Mouse (Mus musculus) neural tube, embryonic 15.5 days (tissue): ENCODE results near the gene Aoc1. TPM values are rescaled to one million over a fixed set of nuclear protein-coding genes. Genes with fewer than 3 reads are reported as not detected.

Experiments
- ATAC-seq: fragments of 200-750 bp; cut with Nextera tagmentation; 2 replicates; pipeline ENCODE4 v1.8.0; 2017; ENCODE audit warnings: mild to moderate bottlenecking, moderate TSS enrichment, moderate library complexity; ENCODE audit not compliant: low FRiP score
- H3K27ac ChIP-seq: fragments of 300-500 bp; sonication (generic); replicated peaks from 2 replicates; pipeline ENCODE4 v1.5.1; 2015; ENCODE audit warnings: mild to moderate bottlenecking, inconsistent platforms
- H3K27me3 ChIP-seq: fragments of 300-500 bp; sonication (generic); replicated peaks from 2 replicates; pipeline ENCODE4 v1.6.1; 2015; ENCODE audit warnings: inconsistent platforms
- H3K36me3 ChIP-seq: fragments of 300-500 bp; sonication (generic); 2 replicates; pipeline ENCODE4 v1.6.1; 2015; ENCODE audit warnings: inconsistent platforms
- H3K4me1 ChIP-seq: fragments of 300-500 bp; sonication (generic); 2 replicates; pipeline ENCODE4 v1.6.1; 2015; ENCODE audit warnings: inconsistent platforms
- H3K4me2 ChIP-seq: fragments of 300-500 bp; sonication (generic); 2 replicates; pipeline ENCODE4 v1.6.1; 2015; ENCODE audit warnings: inconsistent platforms, mild to moderate bottlenecking, moderate library complexity
- H3K4me3 ChIP-seq: fragments of 300-500 bp; sonication (generic); replicated peaks from 2 replicates; pipeline ENCODE4 v1.5.1; 2015; ENCODE audit warnings: mild to moderate bottlenecking, inconsistent platforms
- H3K9ac ChIP-seq: fragments of 300-500 bp; sonication (generic); replicated peaks from 2 replicates; pipeline ENCODE4 v1.6.1; 2015; ENCODE audit warnings: mild to moderate bottlenecking, inconsistent platforms
- H3K9me3 ChIP-seq: fragments of 300-500 bp; sonication (generic); replicated peaks from 2 replicates; pipeline ENCODE4 v1.6.1; 2016; ENCODE audit warnings: inconsistent platforms
- WGBS: fragments of 180-500 bp; shearing (Covaris S2); methylation state at CpG from one replicate; pipeline ENCODE4 v1.1.7; 2015; ENCODE audit warnings: mixed read lengths; 5-methylcytosine and 5-hydroxymethylcytosine counted together
- polyA plus RNA-seq: library from polyadenylated mRNA; unstranded; fragments of >200 nt; fragmentation: Nextera tagmentation; extraction: Ambion mirVana; gene quantifications from 2 replicates; pipeline ENCODE4 v1.2.1, GENCODE M21; 2015

The Aoc1 gene
- polyA plus RNA-seq, 1 experiment from 2014 or later, result not detected

GRCm38 (mm10) chr6:48929595-48929994, 56.9 kb downstream of the Aoc1 start, which contains the start of gene 1600015I10Rik:
1600015I10Rik (plus strand) TSS chr6:48929895.
- Histone ChIP-seq H3K4me1 (no peaks in the 10 kb centered on the region), H3K9ac (no peak within 1 kb of the TSS), H3K27me3 (no peaks in the 10 kb centered on the region), H3K4me3 (no peak within 1 kb of the TSS), H3K4me2 (no peak within 1 kb of the TSS), H3K27ac (no peak within 1 kb of the TSS), H3K36me3 (no peaks in the 10 kb centered on the region), H3K9me3 (no peaks in the 10 kb centered on the region)
- no peak for ATAC-seq
- WGBS, result 94% methylated on average over 5 of the region's 5 CpGs

GRCm38 (mm10) chr6:48949596-48949995, 76.9 kb downstream of the Aoc1 start:
- WGBS, result 71% methylated on average over 2 of the region's 2 CpGs
- no peak overlapping the region for H3K4me2 ChIP-seq
- no peak for ATAC-seq

GRCm38 (mm10) chr6:48950676-48951075, 78.0 kb downstream of the Aoc1 start:
- H3K9me3 ChIP-seq, result no peaks in the 10 kb centered on the region
- ATAC-seq, result no peak
- H3K4me3 ChIP-seq, result no peak overlapping the region
- H3K4me2 ChIP-seq, result no peak overlapping the region
- H3K27ac ChIP-seq, result no peak overlapping the region
- H3K4me1 ChIP-seq, result no peaks in the 10 kb centered on the region
- 86% methylated on average over 5 of the region's 5 CpGs for WGBS
- H3K27me3 ChIP-seq, result no peaks in the 10 kb centered on the region
- no peak overlapping the region for H3K9ac ChIP-seq
- no peaks in the 10 kb centered on the region for H3K36me3 ChIP-seq

More at GRCm38 (mm10) chr6:48949596-48949995, 76.9 kb downstream of the Aoc1 start:
- H3K9me3 ChIP-seq, result no peaks in the 10 kb centered on the region
- H3K27ac ChIP-seq, result no peak overlapping the region
- no peaks in the 10 kb centered on the region for H3K4me1 ChIP-seq
- H3K9ac ChIP-seq, result no peak overlapping the region
- H3K4me3 ChIP-seq, result no peak overlapping the region
- H3K27me3 ChIP-seq, result no peaks in the 10 kb centered on the region
- no peaks in the 10 kb centered on the region for H3K36me3 ChIP-seq

GRCm38 (mm10) chr6:48951630-48952029, 78.9 kb downstream of the Aoc1 start:
- H3K4me3 ChIP-seq, result no peak overlapping the region
- no peak for ATAC-seq
- no peak overlapping the region for H3K9ac ChIP-seq

GRCm38 (mm10) chr6:48953220-48953619, 80.5 kb downstream of the Aoc1 start:
- no peak for ATAC-seq
- no peak overlapping the region for H3K4me3 ChIP-seq
- 91% methylated on average over 5 of the region's 5 CpGs for WGBS
- no peaks in the 10 kb centered on the region for H3K36me3 ChIP-seq
- H3K4me2 ChIP-seq, result no peak overlapping the region
- H3K27ac ChIP-seq, result no peak overlapping the region
- H3K27me3 ChIP-seq, result no peaks in the 10 kb centered on the region
- no peaks in the 10 kb centered on the region for H3K9me3 ChIP-seq
- H3K4me1 ChIP-seq, result no peaks in the 10 kb centered on the region
- no peak overlapping the region for H3K9ac ChIP-seq

More at GRCm38 (mm10) chr6:48951630-48952029, 78.9 kb downstream of the Aoc1 start:
- no peaks in the 10 kb centered on the region for H3K36me3 ChIP-seq
- no peak overlapping the region for H3K27ac ChIP-seq
- no peak overlapping the region for H3K4me2 ChIP-seq
- no peaks in the 10 kb centered on the region for H3K9me3 ChIP-seq
- no peaks in the 10 kb centered on the region for H3K4me1 ChIP-seq
- H3K27me3 ChIP-seq, result no peaks in the 10 kb centered on the region
- 93% methylated on average over 6 of the region's 6 CpGs for WGBS

- no peaks in the 10 kb centered on the region for H3K4me1 ChIP-seq
Observed at GRCm38 (mm10) chr6:48954211-48954610, 81.5 kb downstream of the Aoc1 start.

GRCm38 (mm10) chr6:48954946-48955345, 82.2 kb downstream of the Aoc1 start:
- Histone ChIP-seq H3K9ac (no peak overlapping the region), H3K36me3 (no peaks in the 10 kb centered on the region), H3K27ac (no peak overlapping the region), H3K4me2 (no peak overlapping the region), H3K9me3 (no peaks in the 10 kb centered on the region), H3K27me3 (no peaks in the 10 kb centered on the region), H3K4me3 (no peak overlapping the region), H3K4me1 (no peaks in the 10 kb centered on the region)
- WGBS, result 58% methylated on average over 1 of the region's 1 CpGs
- no peak for ATAC-seq

More at GRCm38 (mm10) chr6:48954211-48954610, 81.5 kb downstream of the Aoc1 start:
- Histone ChIP-seq H3K4me2 (no peak overlapping the region), H3K9ac (no peak overlapping the region), H3K4me3 (no peak overlapping the region), H3K9me3 (no peaks in the 10 kb centered on the region), H3K27me3 (no peaks in the 10 kb centered on the region), H3K27ac (no peak overlapping the region), H3K36me3 (no peaks in the 10 kb centered on the region)
- 83% methylated on average over 5 of the region's 5 CpGs for WGBS
- ATAC-seq, result no peak

- WGBS, result 90% methylated on average over 4 of the region's 4 CpGs
- no peaks in the 10 kb centered on the region for H3K36me3 ChIP-seq
- H3K27ac ChIP-seq, result no peak overlapping the region
- no peak for ATAC-seq
- no peaks in the 10 kb centered on the region for H3K9me3 ChIP-seq
- no peak overlapping the region for H3K9ac ChIP-seq
- H3K27me3 ChIP-seq, result no peaks in the 10 kb centered on the region
- H3K4me3 ChIP-seq, result no peak overlapping the region
- H3K4me1 ChIP-seq, result no peaks in the 10 kb centered on the region
- no peak overlapping the region for H3K4me2 ChIP-seq
Observed at GRCm38 (mm10) chr6:48956785-48957184, 84.1 kb downstream of the Aoc1 start.

- no peak for ATAC-seq
- 67% methylated on average over 1 of the region's 1 CpGs for WGBS
Observed at GRCm38 (mm10) chr6:48958053-48958452, 85.4 kb downstream of the Aoc1 start.

More at GRCm38 (mm10) chr6:48958053-48958452, 85.4 kb downstream of the Aoc1 start:
- Histone ChIP-seq H3K27me3 (no peaks in the 10 kb centered on the region), H3K27ac (no peak overlapping the region), H3K36me3 (no peaks in the 10 kb centered on the region), H3K4me3 (no peak overlapping the region), H3K4me1 (no peaks in the 10 kb centered on the region), H3K9ac (no peak overlapping the region), H3K4me2 (no peak overlapping the region), H3K9me3 (no peaks in the 10 kb centered on the region)

Other genes starting within 250 kb of the Aoc1 start
- gene AI854703, start 246.1 kb upstream of the Aoc1 start, polyA plus RNA-seq, result 30.5 and 31.4 TPM in 2 replicates
- gene Gimap8, start 225.7 kb upstream of the Aoc1 start, polyA plus RNA-seq, result 0.73 and 1.4 TPM in 2 replicates
- 1.9 and 11.8 TPM in 2 replicates for gene Gimap9, start 196.8 kb upstream of the Aoc1 start, polyA plus RNA-seq
- 1.4 and 4.9 TPM in 2 replicates for gene Gimap4, start 188.3 kb upstream of the Aoc1 start, polyA plus RNA-seq
- 8.1 and 16.7 TPM in 2 replicates for gene Gimap6, start 164.7 kb upstream of the Aoc1 start, polyA plus RNA-seq
- gene Gm28053, start 154.3 kb upstream of the Aoc1 start, polyA plus RNA-seq, result 1.9 TPM in 1 of 2 replicates, not detected in the other
- gene Gimap7, start 154.3 kb upstream of the Aoc1 start, polyA plus RNA-seq, result 0.50 TPM in 1 of 2 replicates, not detected in the other
- gene Gimap1, start 133.8 kb upstream of the Aoc1 start, polyA plus RNA-seq, result 6.6 and 19.6 TPM in 2 replicates
- 1.7 and 4.5 TPM in 2 replicates for gene Gimap5, start 126.7 kb upstream of the Aoc1 start, polyA plus RNA-seq
- gene Gimap3, start 102.0 kb upstream of the Aoc1 start, polyA plus RNA-seq, result not detected in 2 replicates
- 26.4 and 57.2 TPM in 2 replicates for gene Tmem176a, start 32.0 kb upstream of the Aoc1 start, polyA plus RNA-seq
- 133 and 182 TPM in 2 replicates for gene Tmem176b, start 31.4 kb upstream of the Aoc1 start, polyA plus RNA-seq
- gene 1600015I10Rik, start 57.0 kb downstream of the Aoc1 start, polyA plus RNA-seq, result not detected in 2 replicates
- not detected in 2 replicates for gene Doxl2, start 102.1 kb downstream of the Aoc1 start, polyA plus RNA-seq
- gene Svs1, start 114.0 kb downstream of the Aoc1 start, polyA plus RNA-seq, result not detected in 2 replicates
- gene Gpnmb, start 163.7 kb downstream of the Aoc1 start, polyA plus RNA-seq, result 0.19 and 0.22 TPM in 2 replicates
- gene Malsu1, start 200.9 kb downstream of the Aoc1 start, polyA plus RNA-seq, result 66.1 and 66.4 TPM in 2 replicates